Mouse (Mus musculus) left cerebral cortex, postnatal 25 days (tissue): Measurements from ENCODE around the gene Gm4353. TPM values are rescaled to one million over a fixed set of nuclear protein-coding genes. Genes with fewer than 3 reads are reported as not detected.

Experiments used
- DNase-seq, 2 experiments: peaks; one replicate each; pipeline ENCODE4 v3.0.0; 2022; ENCODE audit warnings: low spot score in 2 of 2, mixed read lengths in 1 of 2
- intact Hi-C: fragments of 180-260 bp; cut with DNase I; formaldehyde crosslinking; loops from one replicate; pipeline ENCODE4 v1.15.1; 2025
- total RNA-seq, 2 experiments: library from RNA; stranded (reverse); gene quantifications; 2 replicates each; pipeline ENCODE4 v1.2.3; 2021

The Gm4353 gene
- total RNA-seq, 2 experiments from 2014 or later: 3.8 to 4.6 TPM

- intact Hi-C loops: no loop called here
- DNase-seq: peak; percentile 95 to 98
These were observed 8.5 kb upstream of the Gm4353 start for GRCm38 (mm10) chr7:116092710-116093465.

DNA sequence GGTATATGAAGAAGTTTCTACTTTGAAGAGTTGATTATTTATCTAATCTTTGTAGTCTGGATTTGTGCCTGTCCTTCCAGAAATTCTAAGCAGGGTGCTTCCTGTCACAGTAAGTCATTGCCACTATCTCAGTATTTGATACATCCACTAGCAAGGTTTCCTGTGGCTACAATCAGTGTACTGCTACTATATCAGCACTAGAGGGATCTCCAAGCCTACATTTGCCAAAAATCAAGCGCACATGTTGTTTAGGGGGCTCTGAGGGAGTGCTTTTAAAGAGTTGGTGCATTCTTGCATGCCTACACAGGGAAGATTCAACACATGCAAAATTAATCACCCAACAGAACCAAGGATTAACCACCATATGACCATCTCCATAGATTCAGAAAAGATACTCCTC is 23.7 kb downstream of the Gm4353 start:
- DNase-seq: no peak

DNA sequence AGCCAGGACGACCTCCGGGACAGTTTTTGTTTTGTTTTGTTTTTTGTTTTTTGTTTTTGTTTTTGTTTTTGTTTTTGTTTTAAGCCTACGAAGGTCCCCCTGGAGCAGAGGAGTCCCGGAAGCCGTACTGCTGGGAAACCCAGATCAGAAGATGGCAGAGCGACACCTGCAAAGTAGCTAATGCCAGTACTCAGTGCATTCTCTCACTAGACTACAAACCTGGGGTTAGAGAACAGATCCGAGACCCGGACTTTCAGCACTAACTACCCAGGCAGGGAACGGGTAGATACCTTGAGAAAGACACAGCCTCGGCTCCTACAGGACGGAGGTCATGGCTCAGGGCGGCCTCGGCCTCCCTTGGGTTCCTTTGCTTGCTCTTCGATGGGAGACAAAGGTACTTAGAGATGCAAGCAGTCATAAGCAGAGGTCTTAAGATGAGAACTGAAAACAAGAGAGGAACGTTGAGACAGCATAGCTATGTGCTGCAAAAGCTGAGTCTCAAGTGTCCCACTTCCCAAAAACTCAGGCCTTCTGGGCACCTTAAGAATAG is 43.9 kb downstream of the Gm4353 start:
- intact Hi-C loops: loop anchor here (2.0 to 5.0 kb wide), 2 partner anchors 1118 to 1168 kb away; no protein-coding TSS in a partner anchor
- DNase-seq: no peak

More for the DNA sequence above, 23.7 kb downstream of the Gm4353 start:
- intact Hi-C loops: no loop called here

- DNase-seq: peak; percentile 88 to 93
- intact Hi-C loops: loop anchor here (2.0 to 5.0 kb wide), 2 partner anchors 1117 to 1168 kb away; no protein-coding TSS in a partner anchor
These were observed 44.6 kb downstream of the Gm4353 start for GRCm38 (mm10) chr7:116039538-116040466.

DNA sequence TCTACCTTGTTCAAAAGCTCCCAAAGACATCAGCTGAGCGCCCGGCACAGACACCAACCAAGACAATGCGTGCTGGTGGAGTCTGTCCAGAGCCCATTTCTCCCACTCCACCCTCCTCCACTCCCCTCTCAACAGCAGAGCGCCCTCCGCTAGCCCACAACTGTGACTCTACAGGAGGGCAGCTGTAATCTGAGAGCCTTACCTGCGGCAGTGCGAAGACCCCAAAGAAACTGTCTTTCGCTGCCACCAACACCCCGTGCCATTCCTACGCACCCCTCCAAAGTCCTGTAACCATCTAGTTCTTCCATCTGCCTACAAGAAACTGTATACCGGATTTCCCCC is 45.3 kb downstream of the Gm4353 start, which contains the start of gene 1110004F10Rik:
1110004F10Rik (plus strand) TSS at position 202 of the 342 bp plus-strand sequence.
- DNase-seq: no peak
- intact Hi-C loops: no loop called here

- DNase-seq: peak in 1 of 2 experiments; percentile 10
These were observed 45.9 kb downstream of the Gm4353 start, which contains the start of gene Sox6 for GRCm38 (mm10) chr7:116038511-116038910. TSS of gene Sox6 (minus strand) at chr7:116038796.

DNA sequence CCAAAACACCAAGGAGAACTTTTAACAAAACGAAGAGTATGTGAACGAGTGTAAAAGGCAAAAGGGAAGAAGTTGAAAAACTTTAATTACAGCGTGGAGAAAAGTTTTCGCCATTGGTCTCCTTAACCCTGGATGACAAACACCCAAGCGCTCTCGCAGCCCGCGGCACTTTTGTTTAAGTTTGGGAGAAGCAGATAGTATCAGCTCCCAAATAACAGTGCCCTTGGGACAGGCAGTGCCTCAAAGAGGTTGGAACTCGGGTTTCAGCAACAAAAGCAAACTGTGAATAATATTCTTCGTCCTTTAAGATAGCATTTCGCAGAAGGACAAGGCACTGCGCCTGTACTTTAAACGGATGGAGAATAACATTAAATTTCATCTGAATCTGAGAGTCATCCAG is 46.4 kb downstream of the Gm4353 start:
- no peak for DNase-seq
- intact Hi-C loops: no loop called here

More at GRCm38 (mm10) chr7:116038511-116038910, 45.9 kb downstream of the Gm4353 start, which contains the start of gene Sox6:
- intact Hi-C loops: no loop called here

- intact Hi-C loops: loop anchor here (1.0 kb wide), 1 partner anchor 823 kb away; no protein-coding TSS in a partner anchor
- DNase-seq: no peak
These were observed 47.6 kb downstream of the Gm4353 start for GRCm38 (mm10) chr7:116036591-116037555.

DNA sequence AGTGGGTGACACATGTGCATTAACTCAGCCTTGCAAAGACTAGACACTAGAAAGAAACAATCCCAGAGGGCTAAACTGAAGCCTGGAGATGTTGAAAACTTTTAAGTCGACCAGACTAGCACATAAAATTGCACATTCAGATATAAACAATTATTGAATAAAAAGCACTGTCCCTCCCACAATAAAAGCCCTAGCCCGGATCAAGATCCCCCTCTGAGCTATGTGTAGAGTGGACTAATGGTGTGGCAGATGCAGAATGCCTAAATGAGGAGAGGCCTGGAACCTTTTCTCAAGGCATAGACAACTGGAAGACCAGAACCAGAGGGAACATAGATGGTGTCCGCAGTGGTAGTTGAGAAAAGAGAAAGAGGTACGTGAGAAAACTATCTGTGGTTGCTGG is 48.9 kb downstream of the Gm4353 start:
- intact Hi-C loops: loop anchor here (2.0 kb wide), 1 partner anchor 369 kb away; no protein-coding TSS in a partner anchor
- DNase-seq: no peak

GRCm38 (mm10) chr7:116034282-116034758 is 50.1 kb downstream of the Gm4353 start:
- intact Hi-C loops: loop anchor here (2.0 to 5.0 kb wide), 3 partner anchors 207 to 667 kb away; no protein-coding TSS in a partner anchor
- peak in 1 of 2 experiments; percentile 42 for DNase-seq

- DNase-seq: peak in 1 of 2 experiments; percentile 28
- intact Hi-C loops: loop anchor here (2.0 to 5.0 kb wide), 3 partner anchors 206 to 666 kb away; no protein-coding TSS in a partner anchor
These were observed 50.8 kb downstream of the Gm4353 start for GRCm38 (mm10) chr7:116033371-116034241.

Other genes starting within 250 kb of the Gm4353 start
- 10 to 100 TPM; 25.7 to 33.0 TPM for gene Sox6, start 45.8 kb downstream of the Gm4353 start, total RNA-seq
- 10 to 100 TPM; 96.2 to 98.3 TPM for gene 1110004F10Rik, start 45.2 kb downstream of the Gm4353 start, total RNA-seq
- gene Plekha7, start 223.7 kb upstream of the Gm4353 start, total RNA-seq: 10 to 100 TPM; 19.2 to 20.3 TPM
- 100 to 1,000 TPM; 180 to 186 TPM for gene Rps13, start 249.6 kb upstream of the Gm4353 start, total RNA-seq